Mouse (Mus musculus): ENCODE measurements around the gene Zfp853. TPM values are rescaled to one million over a fixed set of nuclear protein-coding genes. Genes with fewer than 3 reads are reported as not detected.

Gene Zfp853
- total and polyA plus RNA-seq, 3 experiments = 0.21 TPM; not detected in 2

- H3K4me2 ChIP-seq (ENCODE audit: insufficient read depth, low read depth, poor library complexity, severe bottlenecking) = no peak overlapping the region
- peaks cover 42 to 90% of the 10 kb centered on the region in 2 experiments for H3K36me3 ChIP-seq (replicated peaks in 1 of 2; ENCODE audit: control insufficient read depth in 1 of 2, insufficient read depth in 1 of 2, low read length in 1 of 2)
- no peaks in the 10 kb centered on the region for H3K27me3 ChIP-seq (replicated peaks)
- in situ Hi-C loops (cut with MboI; ENCODE audit: low pct_ligation_motif_present, low pct_unique_long_range_greater_than_20kb, low sequenced_read_pairs) (no loop called here), dilution Hi-C loops (cut with MboI; ENCODE audit: extremely low pct_ligation_motif_present, extremely low pct_unique_long_range_greater_than_20kb, low sequenced_read_pairs) (no loop called here)
- no peak overlapping the region for H3K9ac ChIP-seq (ENCODE audit: insufficient read depth, low read depth)
- H3K4me1 ChIP-seq (ENCODE audit: control insufficient read depth in 1 of 2, insufficient read depth in 2 of 2) = peaks cover 0 to 3% of the 10 kb centered on the region in 2 experiments; a peak in 1 of 4 replicates
- no peak overlapping the region for H3K4me3 ChIP-seq (replicated peaks in 1 of 3; ENCODE audit: low read depth in 2 of 3, low read length in 2 of 3, poor library complexity in 1 of 3)
- no peak for DNase-seq (ENCODE audit: extremely low read depth)
- TF ChIP-seq CHD1 (IDR thresholded peaks at IDR 0.05; ENCODE audit: low read depth, low read length) (no peak), ZKSCAN1 (IDR thresholded peaks at IDR 0.05; ENCODE audit: borderline replicate concordance, low read depth, low read length) (no peak), MAX (IDR thresholded peaks at IDR 0.05; ENCODE audit: low read length) (no peak), HCFC1 (IDR thresholded peaks at IDR 0.05; ENCODE audit: low read depth, low read length) (no peak), TBP (conservative IDR thresholded peaks at IDR 0.05; ENCODE audit: low read depth, low read length) (no peak), POLR2AphosphoS2 (IDR thresholded peaks at IDR 0.05; ENCODE audit: low read depth, low read length) (no peak), PAX5 (IDR thresholded peaks at IDR 0.05; ENCODE audit: low read length) (no peak)
- H3K79me2 ChIP-seq (replicated peaks; ENCODE audit: control insufficient read depth, extremely low read depth, insufficient read depth, poor library complexity, severe bottlenecking) = no peaks in the 10 kb centered on the region
- H3K27ac ChIP-seq (ENCODE audit: insufficient read depth, low read depth) = no peak overlapping the region
- peaks cover 35% of the 10 kb centered on the region for H3K9me3 ChIP-seq (replicated peaks; ENCODE audit: low read length)
These were observed 41.4 kb downstream of the Zfp853 start for GRCm38 (mm10) chr5:143252039-143252438.

- H3K4me3 ChIP-seq (replicated peaks in 1 of 3; ENCODE audit: low read depth in 2 of 3, low read length in 2 of 3, poor library complexity in 1 of 3) = no peak overlapping the region
- no peak overlapping the region for H3K27ac ChIP-seq (ENCODE audit: insufficient read depth, low read depth)
- TF ChIP-seq BHLHE40 (IDR thresholded peaks at IDR 0.05; ENCODE audit: low read depth, low read length) (no peak), ETS1 (conservative IDR thresholded peaks at IDR 0.05; ENCODE audit: low read depth, low read length) (no peak), USF1 (IDR thresholded peaks at IDR 0.05; ENCODE audit: low read depth, low read length) (no peak), TCF12 (IDR thresholded peaks at IDR 0.05; ENCODE audit: low read depth, low read length) (no peak), POLR2AphosphoS2 (IDR thresholded peaks at IDR 0.05; ENCODE audit: low read depth, low read length) (no peak), MEF2A (IDR thresholded peaks at IDR 0.05; ENCODE audit: borderline replicate concordance, low read depth, low read length) (no peak), ZMIZ1 (IDR thresholded peaks at IDR 0.05; ENCODE audit: low read depth, low read length) (no peak), CHD2 (IDR thresholded peaks at IDR 0.05; ENCODE audit: low read length) (no peak), CTCF (conservative IDR thresholded peaks at IDR 0.05 in 1 of 2, IDR thresholded peaks at IDR 0.05 in 1 of 2; ENCODE audit: low read depth in 2 of 2, low read length in 2 of 2) (no peak), POLR2A (IDR thresholded peaks at IDR 0.05; ENCODE audit: low read depth, low read length) (no peak), NELFE (IDR thresholded peaks at IDR 0.05; ENCODE audit: low read depth, low read length) (no peak), IRF4 (IDR thresholded peaks at IDR 0.05; ENCODE audit: low read depth, low read length) (no peak), MAFK (IDR thresholded peaks at IDR 0.05; ENCODE audit: insufficient replicate concordance, low read length) (no peak), UBTF (IDR thresholded peaks at IDR 0.05; ENCODE audit: low read depth, low read length) (no peak), JUN (IDR thresholded peaks at IDR 0.05; ENCODE audit: insufficient read depth, low read depth, low read length) (no peak), MAZ (IDR thresholded peaks at IDR 0.05; ENCODE audit: low read depth, low read length) (no peak), HCFC1 (IDR thresholded peaks at IDR 0.05; ENCODE audit: low read depth, low read length) (no peak), MAX (IDR thresholded peaks at IDR 0.05; ENCODE audit: low read length) (no peak), ELF1 (IDR thresholded peaks at IDR 0.05; ENCODE audit: low read depth, low read length) (no peak), E2F4 (IDR thresholded peaks at IDR 0.05; ENCODE audit: insufficient replicate concordance, low read depth, low read length) (no peak)
- no peak for DNase-seq (ENCODE audit: extremely low read depth)
- no peak overlapping the region for H3K9ac ChIP-seq (ENCODE audit: insufficient read depth, low read depth)
- no peaks in the 10 kb centered on the region for H3K27me3 ChIP-seq (replicated peaks)
- peaks cover 75 to 94% of the 10 kb centered on the region in 2 experiments for H3K36me3 ChIP-seq (replicated peaks in 1 of 2; ENCODE audit: control insufficient read depth in 1 of 2, insufficient read depth in 1 of 2, low read length in 1 of 2)
- H3K79me2 ChIP-seq (replicated peaks; ENCODE audit: control insufficient read depth, extremely low read depth, insufficient read depth, poor library complexity, severe bottlenecking) = no peaks in the 10 kb centered on the region
- peaks cover 12% of the 10 kb centered on the region for H3K9me3 ChIP-seq (replicated peaks; ENCODE audit: low read length)
- H3K4me1 ChIP-seq (ENCODE audit: control insufficient read depth in 1 of 2, insufficient read depth in 2 of 2) = peaks cover 0 to 3% of the 10 kb centered on the region in 2 experiments; a peak in 1 of 4 replicates
- in situ Hi-C loops (cut with MboI; ENCODE audit: low pct_ligation_motif_present, low pct_unique_long_range_greater_than_20kb, low sequenced_read_pairs) = no loop called here
- no peak overlapping the region for H3K4me2 ChIP-seq (ENCODE audit: insufficient read depth, low read depth, poor library complexity, severe bottlenecking)
- dilution Hi-C loops (cut with MboI; ENCODE audit: extremely low pct_ligation_motif_present, extremely low pct_unique_long_range_greater_than_20kb, low sequenced_read_pairs) = no loop called here
These were observed 48.5 kb downstream of the Zfp853 start for GRCm38 (mm10) chr5:143244926-143245325.

Measured in CH12.LX (cell line).